Mouse (Mus musculus) right cerebral cortex, postnatal 10 days (tissue): ENCODE results near the gene Tbc1d22a.

Experiments used
- DNase-seq, 2 experiments: peaks; one replicate each; pipeline ENCODE4 v3.0.0; 2021; ENCODE audit warnings: low spot score in 2 of 2

The Tbc1d22a gene

GRCm38 (mm10) chr15:86334276-86334675 is 120.0 kb downstream of the Tbc1d22a start:
- DNase-seq = no peak

GRCm38 (mm10) chr15:86334745-86335144 is 120.5 kb downstream of the Tbc1d22a start:
- DNase-seq = no peak

GRCm38 (mm10) chr15:86335781-86336180 is 121.5 kb downstream of the Tbc1d22a start:
- no peak for DNase-seq

GRCm38 (mm10) chr15:86337726-86338125 is 123.5 kb downstream of the Tbc1d22a start:
- DNase-seq = no peak

- no peak for DNase-seq
These were observed 125.5 kb downstream of the Tbc1d22a start for GRCm38 (mm10) chr15:86339736-86340135.

GRCm38 (mm10) chr15:86340766-86341165 is 126.5 kb downstream of the Tbc1d22a start:
- no peak for DNase-seq

GRCm38 (mm10) chr15:86342637-86343375 is 128.5 kb downstream of the Tbc1d22a start:
- DNase-seq = no peak

- peak; percentile 64 to 78 for DNase-seq
These were observed 130.7 kb downstream of the Tbc1d22a start for GRCm38 (mm10) chr15:86344906-86345331.

GRCm38 (mm10) chr15:86345907-86346306 is 131.6 kb downstream of the Tbc1d22a start:
- DNase-seq = no peak

GRCm38 (mm10) chr15:86346606-86347005 is 132.3 kb downstream of the Tbc1d22a start:
- no peak for DNase-seq

GRCm38 (mm10) chr15:86354932-86355331 is 140.7 kb downstream of the Tbc1d22a start:
- DNase-seq = no peak

- no peak for DNase-seq
These were observed 141.6 kb downstream of the Tbc1d22a start for GRCm38 (mm10) chr15:86355857-86356256.

- no peak for DNase-seq
These were observed 146.1 kb downstream of the Tbc1d22a start for GRCm38 (mm10) chr15:86360376-86360775.

- peak; percentile 70 to 80 for DNase-seq
These were observed 148.3 kb downstream of the Tbc1d22a start for GRCm38 (mm10) chr15:86362306-86363150.

GRCm38 (mm10) chr15:86363841-86364295 is 149.6 kb downstream of the Tbc1d22a start:
- peak in 1 of 2 experiments; percentile 62 for DNase-seq

GRCm38 (mm10) chr15:86364948-86365658 is 150.8 kb downstream of the Tbc1d22a start:
- DNase-seq = no peak

GRCm38 (mm10) chr15:86366726-86367125 is 152.5 kb downstream of the Tbc1d22a start:
- no peak for DNase-seq

GRCm38 (mm10) chr15:86367247-86367646 is 153.0 kb downstream of the Tbc1d22a start:
- DNase-seq = peak in 1 of 2 experiments; percentile 57

- DNase-seq = no peak
These were observed 156.6 kb downstream of the Tbc1d22a start for GRCm38 (mm10) chr15:86370846-86371245.

- DNase-seq = no peak
These were observed 161.0 kb downstream of the Tbc1d22a start for GRCm38 (mm10) chr15:86375262-86375661.

- no peak for DNase-seq
These were observed 161.7 kb downstream of the Tbc1d22a start for GRCm38 (mm10) chr15:86375860-86376394.

GRCm38 (mm10) chr15:86383278-86383677 is 169.0 kb downstream of the Tbc1d22a start:
- DNase-seq = no peak
